Mouse (Mus musculus) adrenal gland, postnatal 10 days (tissue): Measurements from ENCODE around the gene Dysf. TPM values are rescaled to one million over a fixed set of nuclear protein-coding genes. Genes with fewer than 3 reads are reported as not detected.

Source experiments
- DNase-seq: peaks from one replicate; pipeline ENCODE4 v3.0.0; 2021; ENCODE audit warnings: mixed read lengths
- total RNA-seq, 2 experiments: library from RNA; stranded (reverse); gene quantifications; 2 replicates each; pipeline ENCODE4 v1.2.3; 2021

Gene Dysf
- total RNA-seq, 2 experiments from 2014 or later: 35.0 to 51.6 TPM

GRCm38 (mm10) chr6:84111106-84111505, 102.7 kb downstream of the Dysf start:
- DNase-seq: no peak

DNA sequence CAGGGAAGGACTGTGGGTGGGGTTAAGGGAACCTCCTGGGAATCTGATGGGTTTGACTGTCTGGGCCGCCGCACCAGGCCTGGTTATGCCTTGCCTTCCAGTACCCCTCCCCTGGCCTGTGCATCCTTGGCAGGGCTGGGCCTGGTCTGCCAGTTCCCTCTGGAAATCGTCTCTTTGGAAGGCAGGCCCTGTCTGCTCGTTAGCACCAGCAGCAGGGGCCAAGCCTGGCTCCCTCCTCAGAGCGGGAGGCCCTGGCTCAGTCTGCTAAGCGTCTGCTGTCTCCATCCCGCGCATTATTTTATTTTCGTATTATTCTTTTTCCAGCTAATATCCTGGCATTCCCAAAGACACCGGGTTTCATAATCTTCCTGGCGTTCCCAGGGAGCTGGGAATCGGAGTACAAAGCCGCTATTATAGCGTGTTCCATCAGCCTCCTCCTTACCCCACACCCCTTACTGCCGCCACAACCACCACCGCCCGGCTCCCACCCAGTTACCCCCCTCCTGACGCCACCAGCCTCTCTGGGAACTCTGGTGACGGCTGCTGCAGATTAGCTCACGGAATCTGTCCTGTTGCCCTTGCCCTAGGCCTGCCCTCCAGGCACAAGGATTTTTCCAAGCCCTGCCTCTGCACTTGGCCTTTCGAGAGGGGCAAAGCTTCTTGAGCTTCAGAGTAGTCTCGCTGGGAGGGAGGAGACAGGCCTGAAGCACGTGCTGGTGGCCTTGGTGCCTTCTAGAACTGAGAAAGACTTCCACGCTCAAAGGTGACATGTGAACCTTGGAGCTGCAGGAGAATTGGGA, 111.5 kb downstream of the Dysf start:
- no peak for DNase-seq

DNA sequence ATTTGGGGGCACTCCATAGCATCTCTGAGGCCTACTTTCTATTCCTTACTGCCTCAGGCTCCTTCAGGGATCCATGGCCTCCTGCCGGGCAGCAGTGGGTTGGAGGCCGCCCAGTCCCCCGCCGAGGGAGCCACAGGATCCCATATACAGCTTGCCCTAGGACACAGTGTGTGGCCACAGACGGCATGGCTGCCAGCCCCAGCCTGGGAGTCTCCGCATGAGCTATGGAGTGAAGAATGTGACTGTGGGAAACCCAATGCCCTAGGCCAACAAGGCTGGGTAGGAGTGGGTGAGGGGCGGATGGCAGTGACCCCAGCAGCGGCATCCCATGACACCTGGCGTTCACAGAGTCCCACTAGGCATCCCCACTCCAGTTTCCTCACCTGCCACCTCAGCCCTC, 116.2 kb downstream of the Dysf start:
- DNase-seq: no peak

GRCm38 (mm10) chr6:84125101-84125500, 116.7 kb downstream of the Dysf start:
- DNase-seq: no peak

GRCm38 (mm10) chr6:84128229-84128628, 119.8 kb downstream of the Dysf start:
- no peak for DNase-seq

DNA sequence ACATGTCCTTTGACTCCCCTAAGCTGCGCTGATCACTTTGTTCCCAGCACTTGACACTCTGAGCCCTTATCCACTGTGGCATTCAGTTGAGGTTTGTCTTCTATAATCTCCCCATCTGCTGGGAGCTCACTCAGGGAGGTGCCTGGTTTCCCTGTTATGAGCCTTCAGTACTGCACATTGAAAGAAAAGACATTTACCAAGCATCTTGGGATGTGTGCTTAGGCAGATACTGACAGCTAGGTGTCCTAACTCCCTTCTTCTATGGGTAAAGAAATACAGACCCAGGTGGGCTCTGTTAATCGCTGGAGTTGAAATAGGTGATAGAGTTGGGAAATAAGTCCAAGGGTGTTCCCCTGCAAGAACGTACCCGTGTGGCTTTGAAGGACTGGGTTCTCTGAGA, 122.5 kb downstream of the Dysf start:
- no peak for DNase-seq

DNA sequence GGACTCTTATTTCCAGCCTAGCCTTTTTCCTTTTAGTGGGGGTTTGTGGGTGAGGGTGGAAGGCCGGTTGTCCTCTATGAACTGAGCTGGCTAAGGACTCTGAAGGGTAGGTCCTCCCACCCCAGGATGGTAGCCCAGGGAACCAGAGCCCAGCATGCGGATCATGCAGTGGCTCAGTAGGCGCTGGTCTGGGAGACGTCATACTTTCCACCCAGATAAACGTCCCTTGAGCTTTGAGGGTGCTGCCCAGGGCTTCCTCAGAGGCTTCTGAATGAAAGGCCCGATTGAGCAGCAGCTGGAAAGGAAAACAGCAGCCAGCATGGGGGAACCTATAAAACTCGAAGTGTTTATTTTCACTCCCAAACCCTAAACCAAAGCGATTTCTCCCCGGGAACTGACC, 123.1 kb downstream of the Dysf start:
- DNase-seq: no peak

DNA sequence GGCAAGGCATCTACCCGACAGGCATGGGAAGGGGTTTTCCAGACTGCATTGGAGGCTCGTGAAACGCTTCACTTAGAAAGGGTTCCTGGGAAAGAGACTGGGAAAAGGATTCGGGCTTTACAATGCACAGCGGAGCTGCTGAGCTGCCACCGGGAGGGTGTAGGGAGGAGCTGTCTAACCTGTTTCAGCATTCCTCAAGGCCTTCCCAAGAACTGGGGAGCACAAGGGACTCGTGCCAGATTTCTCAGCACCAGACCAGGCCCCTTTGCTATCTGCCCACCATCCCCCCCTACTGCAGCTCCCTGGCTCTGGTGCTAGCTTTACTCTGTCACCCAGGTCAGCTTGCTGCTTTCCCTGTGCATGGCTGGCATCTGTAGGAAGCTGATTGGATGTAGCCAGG, 124.7 kb downstream of the Dysf start:
- DNase-seq: no peak

DNA sequence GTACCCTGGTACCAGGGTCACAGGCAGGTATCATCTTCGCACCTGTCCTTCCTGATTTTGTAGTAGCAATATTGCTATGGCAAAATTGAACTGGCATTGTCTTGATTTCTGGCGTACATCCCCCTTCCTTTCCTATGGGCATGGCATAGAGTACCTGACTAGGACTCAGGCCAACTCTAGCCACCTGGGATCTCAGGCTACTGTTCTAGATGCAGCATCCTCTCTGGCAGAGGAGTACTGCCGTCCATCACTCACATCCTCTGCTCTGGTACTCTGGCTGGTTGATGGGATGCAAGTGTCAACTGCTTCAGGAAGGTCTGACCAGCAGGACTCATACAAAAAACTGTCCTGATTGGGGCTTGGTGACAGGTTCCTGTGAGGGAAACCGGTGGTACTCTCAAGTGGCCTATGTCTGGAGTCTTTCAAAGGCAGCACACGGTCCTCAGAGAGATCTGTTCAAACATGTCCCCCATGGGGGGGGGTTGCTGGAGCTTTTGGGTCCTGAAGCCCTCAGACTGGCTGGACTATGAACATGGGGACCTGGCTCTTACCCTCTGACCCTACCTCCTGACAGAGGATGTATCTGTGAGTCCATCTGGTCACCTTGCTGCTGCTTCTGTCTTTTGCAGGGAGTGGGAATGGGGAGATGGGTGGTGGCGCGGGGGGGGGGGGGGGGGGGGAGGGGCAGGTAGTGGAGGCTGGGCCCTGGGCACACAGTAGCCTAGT, 125.8 kb downstream of the Dysf start:
- DNase-seq: no peak

GRCm38 (mm10) chr6:84134722-84135394, 126.5 kb downstream of the Dysf start:
- DNase-seq: no peak

DNA sequence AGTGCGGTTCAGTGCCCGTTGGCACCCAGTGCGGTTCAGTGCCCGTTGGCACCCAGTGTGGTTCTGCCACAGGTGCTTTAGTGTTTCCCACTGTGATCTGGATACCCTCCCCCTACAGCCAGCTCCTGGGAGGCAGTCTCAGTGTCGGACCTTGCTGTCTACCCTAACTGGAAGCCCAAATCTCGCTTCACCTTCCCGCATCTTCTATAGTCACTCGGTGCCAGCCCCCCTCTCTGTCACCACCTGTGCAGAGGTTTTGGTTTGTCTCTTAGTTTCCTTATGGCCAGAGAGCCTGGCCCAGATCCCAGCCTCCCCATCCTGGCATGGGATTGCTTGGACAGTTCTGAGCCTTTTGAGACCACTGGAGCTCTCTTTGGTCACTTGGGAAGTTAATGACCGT, 127.3 kb downstream of the Dysf start:
- no peak for DNase-seq

DNA sequence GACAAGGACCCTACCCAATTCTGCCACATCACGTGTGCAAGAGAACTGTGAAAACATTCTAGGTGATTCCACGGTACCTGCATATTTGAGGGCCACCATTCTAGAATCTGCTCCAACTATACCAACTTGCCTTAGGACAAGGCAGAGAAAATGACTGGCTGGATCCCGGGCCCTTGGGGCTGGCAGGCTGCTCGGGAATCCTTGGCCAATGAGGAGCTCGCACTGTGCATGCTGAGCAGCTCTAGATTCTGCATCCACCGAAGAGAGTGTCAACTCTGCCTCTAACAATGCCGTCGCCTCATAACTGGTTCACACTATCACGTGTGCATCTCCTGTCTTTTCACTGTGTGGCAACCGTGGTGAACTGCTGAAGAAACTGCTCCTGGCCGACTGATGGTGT, 128.0 kb downstream of the Dysf start:
- no peak for DNase-seq

DNA sequence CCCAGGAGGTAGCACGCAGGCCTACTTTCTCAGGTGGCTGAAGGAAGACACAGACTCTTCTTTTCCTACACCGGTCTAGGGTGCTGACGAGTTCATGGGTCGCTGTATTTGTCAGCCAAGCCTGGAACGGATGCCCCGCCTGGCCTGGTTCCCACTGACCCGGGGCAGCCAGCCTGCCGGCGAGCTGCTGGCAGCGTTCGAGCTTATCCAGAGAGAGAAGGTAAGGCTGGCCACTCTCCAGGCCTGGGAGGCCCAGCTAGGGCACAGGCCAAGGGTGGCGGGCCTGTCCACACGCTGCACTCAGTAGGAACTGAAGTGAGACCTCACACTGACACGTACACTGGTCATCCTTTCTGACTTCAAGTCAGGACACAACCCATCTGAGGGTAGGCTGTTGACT, 131.5 kb downstream of the Dysf start:
- peak; percentile 91 for DNase-seq

- no peak for DNase-seq
Measured at GRCm38 (mm10) chr6:84142481-84142880, 134.1 kb downstream of the Dysf start.

DNA sequence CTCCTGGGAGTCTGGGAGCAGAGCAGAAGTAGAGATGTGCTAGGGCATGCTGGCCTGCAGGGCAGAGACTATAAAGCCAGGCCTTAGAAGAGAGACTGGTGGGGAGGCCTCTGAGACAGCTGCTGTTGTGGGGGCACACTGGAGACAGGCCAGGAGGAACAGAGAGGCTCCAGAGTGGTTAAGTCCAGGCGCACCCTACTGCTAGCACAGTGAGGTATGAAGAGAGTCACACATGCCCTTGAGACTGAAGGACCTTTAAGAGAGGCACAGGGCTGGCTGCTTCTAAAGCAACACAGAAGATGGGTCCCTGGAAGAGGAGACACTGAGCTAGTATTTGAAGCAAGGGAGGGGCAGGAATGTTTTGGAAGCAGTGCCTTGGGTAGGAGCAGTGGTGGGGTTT, 134.9 kb downstream of the Dysf start:
- no peak for DNase-seq

DNA sequence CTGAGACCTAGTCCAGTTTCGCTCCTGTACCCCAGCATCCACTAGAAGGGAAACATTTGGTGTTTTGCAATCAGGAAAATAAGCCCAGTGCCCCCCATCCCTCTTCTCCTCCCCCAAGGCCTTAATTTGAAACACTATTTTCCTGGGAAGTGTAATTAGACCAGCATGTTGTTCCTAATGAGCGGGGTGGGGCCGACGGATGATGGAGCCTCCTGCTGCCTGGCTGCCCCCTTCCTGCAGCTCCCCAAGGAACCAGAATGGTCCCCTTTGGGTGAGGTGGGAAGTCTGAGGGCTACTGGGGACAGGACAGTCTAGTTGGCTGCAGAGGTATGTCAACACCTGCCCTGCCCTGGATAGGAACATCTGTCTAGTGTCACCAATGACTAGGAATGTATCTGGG, 136.0 kb downstream of the Dysf start:
- no peak for DNase-seq

DNA sequence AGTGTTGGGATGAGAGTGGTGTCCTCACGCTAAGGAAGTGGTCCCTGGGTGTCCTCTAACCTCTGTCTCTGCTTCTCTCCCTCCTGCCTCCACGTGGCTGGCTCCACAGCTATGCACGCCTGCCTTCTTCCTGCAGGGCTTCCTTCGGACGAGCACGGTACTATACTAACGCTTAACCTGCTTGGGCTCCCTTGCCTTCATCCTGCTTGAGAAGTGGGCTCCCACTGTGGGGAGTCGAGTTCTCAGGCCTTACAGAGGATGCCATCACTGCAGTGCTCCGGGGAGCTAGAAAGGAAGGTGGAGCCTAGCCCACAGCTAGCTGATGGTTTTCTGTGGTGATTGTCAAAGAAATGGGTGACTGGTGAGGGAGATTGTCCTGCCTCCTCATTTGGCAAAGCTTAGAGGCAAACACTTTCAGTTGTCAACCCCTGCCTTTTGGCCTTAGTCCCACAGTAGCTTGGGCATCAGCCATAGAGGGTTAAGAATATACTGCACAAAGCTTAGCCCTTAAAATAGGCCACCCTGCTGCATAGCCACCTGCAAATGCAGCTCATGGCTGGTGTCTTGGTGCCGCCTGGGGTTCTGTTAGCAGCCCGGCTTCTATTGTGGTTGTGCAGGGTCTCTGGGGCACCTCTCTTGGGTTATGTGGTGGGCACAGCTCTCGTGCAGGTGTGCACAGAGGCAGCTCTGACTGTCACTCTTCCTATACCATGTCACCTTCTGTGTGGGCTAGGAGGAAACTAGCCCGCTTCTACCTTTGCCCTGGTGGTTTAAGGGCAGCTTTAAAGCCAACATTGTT, 139.0 kb downstream of the Dysf start:
- no peak for DNase-seq

- DNase-seq: no peak
Measured at GRCm38 (mm10) chr6:84148470-84148869, 140.1 kb downstream of the Dysf start.

GRCm38 (mm10) chr6:84154508-84154907, 146.1 kb downstream of the Dysf start:
- peak; percentile 37 for DNase-seq

DNA sequence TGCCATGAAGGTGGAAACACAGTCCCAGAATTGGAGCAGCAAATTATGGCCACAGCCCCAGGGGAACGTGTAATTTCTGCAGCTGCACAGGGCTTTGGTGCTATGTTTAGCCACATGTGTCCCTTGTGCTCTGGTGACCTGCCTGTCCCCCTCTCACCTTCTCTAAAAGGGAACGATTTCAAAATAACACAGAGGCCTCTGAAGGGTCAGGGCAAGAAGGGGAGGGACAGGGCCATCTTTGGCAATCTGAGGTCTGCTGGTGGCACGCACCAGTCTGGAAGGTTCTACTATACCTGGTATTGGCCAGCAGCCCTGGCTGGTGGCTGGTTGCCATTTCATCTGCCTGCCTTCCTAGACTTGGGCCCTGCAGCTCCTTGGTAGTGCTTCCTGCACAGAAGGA, 147.4 kb downstream of the Dysf start:
- DNase-seq: peak; percentile 63

DNA sequence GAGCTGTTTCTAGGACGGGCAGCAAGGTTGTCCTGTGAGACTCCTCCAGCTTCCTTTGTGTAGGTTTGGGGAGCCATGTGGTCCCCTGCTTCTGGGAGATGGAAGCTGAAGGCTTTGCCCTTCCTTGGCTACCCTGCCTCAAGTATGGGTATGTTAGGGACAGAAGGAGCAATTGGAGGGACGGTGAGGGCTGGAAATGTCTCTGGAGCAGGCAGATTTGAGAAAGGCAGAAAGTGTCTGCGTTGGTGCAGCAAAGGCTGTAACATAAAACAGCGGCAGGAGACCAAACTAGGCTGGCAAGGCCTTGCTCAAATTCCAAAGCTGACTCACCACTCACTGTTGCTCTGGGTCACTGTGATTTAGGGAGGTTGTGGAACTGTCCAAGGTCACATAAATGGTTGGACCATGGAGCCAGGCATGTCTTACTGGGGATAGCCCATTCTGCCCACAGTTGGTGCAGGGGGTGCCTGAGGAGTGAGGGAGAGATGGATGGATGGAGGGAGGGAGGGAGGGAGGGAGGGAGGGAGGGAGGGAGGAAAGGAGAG, 148.2 kb downstream of the Dysf start:
- DNase-seq: peak; percentile 67

DNA sequence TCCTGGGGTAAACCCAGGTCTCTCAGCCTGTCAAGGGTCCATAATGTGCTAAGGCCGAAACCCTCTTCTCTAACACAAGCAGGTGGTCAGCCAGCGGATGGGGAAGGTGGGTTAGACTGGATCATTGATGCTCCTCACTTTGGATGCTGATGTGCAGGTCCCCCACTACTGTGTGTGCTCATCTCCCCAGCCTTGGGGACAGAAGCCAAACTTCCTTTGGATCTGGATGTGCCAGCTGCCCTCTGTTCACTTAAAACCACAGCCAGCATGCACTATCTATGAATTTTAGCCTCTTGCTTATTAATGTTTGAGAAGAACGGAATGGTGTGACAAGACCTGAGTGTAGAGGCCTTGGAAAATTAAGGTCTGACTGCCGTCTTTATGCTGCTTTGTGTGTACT, 150.7 kb downstream of the Dysf start:
- DNase-seq: no peak
